Mouse (Mus musculus) neural tube, embryonic 14.5 days (tissue): ENCODE data around the gene Traf3ip1. TPM values are rescaled to one million over a fixed set of nuclear protein-coding genes. Genes with fewer than 3 reads are reported as not detected.
A peak's percentile ranks its signal among the peaks of the same experiment; 100 is the strongest.

Source experiments
- ATAC-seq: fragments of 200-750 bp; cut with Nextera tagmentation; 2 replicates; pipeline ENCODE4 v1.8.0; 2017; ENCODE audit warnings: low read depth, mild to moderate bottlenecking, moderate TSS enrichment, moderate library complexity
- H3K27ac ChIP-seq: fragments of 300-500 bp; sonication (generic); 2 replicates; pipeline ENCODE4 v1.5.1; 2014; ENCODE audit warnings: low read depth, mild to moderate bottlenecking, control low read depth, low read length, moderate library complexity, mixed read lengths
- H3K27me3 ChIP-seq: fragments of 300-500 bp; sonication (generic); 2 replicates; pipeline ENCODE4 v1.6.1; 2014; ENCODE audit warnings: low read length; ENCODE audit not compliant: control insufficient read depth, insufficient read depth
- H3K36me3 ChIP-seq: fragments of 300-500 bp; sonication (generic); 2 replicates; pipeline ENCODE4 v1.6.1; 2014; ENCODE audit warnings: low read length, mixed read lengths; ENCODE audit not compliant: control insufficient read depth, insufficient read depth
- H3K4me1 ChIP-seq: fragments of 300-500 bp; sonication (generic); 2 replicates; pipeline ENCODE4 v1.6.1; 2014; ENCODE audit warnings: low read length; ENCODE audit not compliant: control insufficient read depth, insufficient read depth
- H3K4me2 ChIP-seq: fragments of 300-500 bp; sonication (generic); 2 replicates; pipeline ENCODE4 v1.6.1; 2014; ENCODE audit warnings: mild to moderate bottlenecking, low read depth, low read length, control low read depth
- H3K4me3 ChIP-seq: fragments of 300-500 bp; sonication (generic); 2 replicates; pipeline ENCODE4 v1.5.1; 2014; ENCODE audit warnings: low read depth, low read length, control low read depth, mixed read lengths
- H3K9ac ChIP-seq: fragments of 300-500 bp; sonication (generic); replicated peaks from 2 replicates; pipeline ENCODE4 v1.6.1; 2014; ENCODE audit warnings: low read depth, mild to moderate bottlenecking, control low read depth, low read length, mixed read lengths
- H3K9me3 ChIP-seq: fragments of 300-500 bp; sonication (generic); 2 replicates; pipeline ENCODE4 v1.6.1; 2016; ENCODE audit warnings: low read length; ENCODE audit not compliant: control insufficient read depth
- WGBS: fragments of 180-500 bp; shearing (Covaris S2); extraction: QIAGEN DNeasy Blood & Tissue Kit; methylation state at CpG from one replicate; pipeline ENCODE4 v1.1.7; 2014; 5-methylcytosine and 5-hydroxymethylcytosine counted together
- polyA plus RNA-seq: library from polyadenylated mRNA; unstranded; fragments of >200 nt; fragmentation: Nextera tagmentation; extraction: Ambion mirVana; gene quantifications from 2 replicates; pipeline ENCODE4 v1.2.1, GENCODE M21; 2014

Traf3ip1 gene
- polyA plus RNA-seq, 1 experiment from 2014 or later = 8.7 TPM

- Histone ChIP-seq H3K9me3 (no peaks in the 10 kb centered on the region), H3K4me2 (no peak overlapping the region), H3K9ac (no peak overlapping the region), H3K4me3 (no peak overlapping the region), H3K27ac (no peak overlapping the region), H3K4me1 (no peaks in the 10 kb centered on the region), H3K27me3 (no peaks in the 10 kb centered on the region), H3K36me3 (no peaks in the 10 kb centered on the region)
- no peak for ATAC-seq
- WGBS = 77% methylated on average over 7 of the region's 7 CpGs
These were observed 11.7 kb upstream of the Traf3ip1 start for GRCm38 (mm10) chr1:91482616-91483211.

DNA sequence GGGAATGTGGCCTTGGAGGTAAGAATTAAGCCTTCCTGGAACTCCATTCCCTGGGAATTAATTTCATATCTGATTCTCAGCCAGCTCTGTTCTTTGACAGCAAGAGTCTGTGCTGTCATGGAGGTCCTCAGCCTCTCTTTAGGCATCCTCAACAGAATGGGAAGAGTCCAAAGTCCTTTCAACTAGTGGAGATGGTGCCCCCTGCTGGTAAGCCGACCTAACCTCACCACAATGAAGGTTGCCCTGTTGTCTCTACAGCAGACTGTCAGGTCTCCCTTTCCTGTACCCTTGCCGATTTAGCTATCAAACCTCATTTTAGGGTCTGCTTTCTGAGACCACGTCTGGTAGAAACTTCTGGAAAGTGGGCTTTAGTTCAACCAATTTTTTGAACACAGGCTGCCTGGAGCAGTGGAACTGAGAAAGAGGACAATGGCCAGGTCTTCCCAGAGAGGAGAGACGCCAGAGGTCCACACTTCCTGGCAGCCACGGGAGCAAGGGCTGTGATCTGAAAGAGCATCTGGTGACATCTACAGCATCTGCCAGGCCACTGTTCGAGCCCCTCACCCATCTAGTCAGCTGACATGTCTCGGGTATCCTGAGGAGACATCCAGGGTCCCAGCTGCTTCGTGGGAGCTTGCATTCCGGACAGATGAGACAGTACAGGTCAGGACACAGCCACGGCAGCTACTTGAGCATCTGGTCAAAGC is 11.0 kb upstream of the Traf3ip1 start:
- WGBS = 52% methylated on average over 10 of the region's 10 CpGs
- H3K27me3 ChIP-seq = no peaks in the 10 kb centered on the region
- no peaks in the 10 kb centered on the region for H3K4me1 ChIP-seq
- no peak overlapping the region for H3K4me3 ChIP-seq
- H3K27ac ChIP-seq = no peak overlapping the region
- H3K9ac ChIP-seq = no peak overlapping the region
- no peaks in the 10 kb centered on the region for H3K36me3 ChIP-seq
- no peaks in the 10 kb centered on the region for H3K9me3 ChIP-seq
- peak; percentile 61; the same call in 1 of the 2 replicates for ATAC-seq
- H3K4me2 ChIP-seq = no peak overlapping the region

GRCm38 (mm10) chr1:91484011-91484346 is 10.5 kb upstream of the Traf3ip1 start:
- H3K9ac ChIP-seq = no peak overlapping the region
- ATAC-seq = no peak
- no peak overlapping the region for H3K4me3 ChIP-seq
- no peaks in the 10 kb centered on the region for H3K4me1 ChIP-seq
- no peaks in the 10 kb centered on the region for H3K36me3 ChIP-seq
- H3K4me2 ChIP-seq = no peak overlapping the region
- no peak overlapping the region for H3K27ac ChIP-seq
- no peaks in the 10 kb centered on the region for H3K27me3 ChIP-seq
- WGBS = 80% methylated on average over 5 of the region's 5 CpGs
- no peaks in the 10 kb centered on the region for H3K9me3 ChIP-seq

GRCm38 (mm10) chr1:91485422-91485821 is 9.0 kb upstream of the Traf3ip1 start:
- Histone ChIP-seq H3K27ac (no peak overlapping the region), H3K36me3 (no peaks in the 10 kb centered on the region), H3K4me3 (no peak overlapping the region), H3K4me2 (no peak overlapping the region), H3K9me3 (no peaks in the 10 kb centered on the region), H3K9ac (no peak overlapping the region), H3K4me1 (no peaks in the 10 kb centered on the region), H3K27me3 (no peaks in the 10 kb centered on the region)
- ATAC-seq = no peak
- WGBS = 66% methylated on average over 3 of the region's 3 CpGs

GRCm38 (mm10) chr1:91486165-91486564 is 8.3 kb upstream of the Traf3ip1 start:
- no peaks in the 10 kb centered on the region for H3K9me3 ChIP-seq
- no peaks in the 10 kb centered on the region for H3K4me1 ChIP-seq
- H3K27me3 ChIP-seq = no peaks in the 10 kb centered on the region
- no peaks in the 10 kb centered on the region for H3K36me3 ChIP-seq
- no peak for ATAC-seq
- 80% methylated on average over 3 of the region's 3 CpGs for WGBS
- H3K4me2 ChIP-seq = no peak overlapping the region
- no peak overlapping the region for H3K27ac ChIP-seq
- no peak overlapping the region for H3K4me3 ChIP-seq
- H3K9ac ChIP-seq = no peak overlapping the region

DNA sequence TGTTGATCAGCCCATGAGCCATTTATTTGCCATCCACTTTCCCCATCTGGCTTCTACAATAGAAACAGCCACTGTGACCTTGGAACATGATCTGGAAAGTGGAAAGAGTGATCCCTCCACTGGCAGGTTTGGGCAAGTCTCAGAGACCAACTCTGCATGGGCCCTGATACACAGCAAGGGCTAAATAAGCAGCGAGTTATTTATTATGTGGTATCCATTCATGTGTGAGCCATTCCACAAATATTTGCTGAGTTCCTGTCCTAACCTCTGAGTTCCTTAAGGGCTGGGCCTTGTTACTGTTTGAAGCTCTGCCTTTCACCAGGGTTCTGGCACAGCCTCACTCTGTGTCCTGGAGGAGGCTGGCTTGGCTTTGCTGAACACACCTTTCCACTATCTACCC is 4.1 kb upstream of the Traf3ip1 start:
- H3K9ac ChIP-seq = no peak overlapping the region
- no peak overlapping the region for H3K4me3 ChIP-seq
- H3K27ac ChIP-seq = no peak overlapping the region
- H3K36me3 ChIP-seq = no peaks in the 10 kb centered on the region
- H3K27me3 ChIP-seq = no peaks in the 10 kb centered on the region
- 87% methylated on average over 1 of the region's 1 CpGs for WGBS
- H3K4me1 ChIP-seq = peaks cover 3% of the 10 kb centered on the region
- no peaks in the 10 kb centered on the region for H3K9me3 ChIP-seq
- H3K4me2 ChIP-seq = no peak overlapping the region
- ATAC-seq = no peak

GRCm38 (mm10) chr1:91492740-91493139 is 1.7 kb upstream of the Traf3ip1 start:
- ATAC-seq = no peak

DNA sequence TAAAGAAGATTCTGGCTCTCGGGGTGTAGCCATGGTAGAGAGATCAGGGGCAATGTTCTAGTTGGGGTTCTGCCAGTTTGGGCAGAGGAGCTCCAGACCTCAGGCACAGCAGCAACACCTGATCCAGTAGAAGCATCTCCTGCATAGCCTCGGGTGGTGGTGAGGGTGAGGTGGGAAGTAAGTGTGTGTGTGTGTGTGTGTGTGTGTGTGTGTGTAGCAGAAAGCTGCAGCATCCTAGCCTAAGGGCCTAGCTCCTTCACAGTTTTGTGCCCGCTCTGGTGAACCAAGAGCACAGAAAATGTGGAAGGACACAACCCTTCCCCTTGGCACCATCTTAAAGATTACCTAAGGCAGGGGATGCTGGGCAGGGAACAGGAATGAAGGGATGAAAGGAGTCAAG is 509 bp upstream of the Traf3ip1 start:
- no peak overlapping the region for H3K9ac ChIP-seq
- peak; percentile 22; the same call in 1 of the 2 replicates for ATAC-seq

More at GRCm38 (mm10) chr1:91492740-91493139, 1.7 kb upstream of the Traf3ip1 start:
- no peak overlapping the region for H3K27ac ChIP-seq
- WGBS = 11% methylated on average over 2 of the region's 2 CpGs
- no peak overlapping the region for H3K9ac ChIP-seq
- H3K9me3 ChIP-seq = no peaks in the 10 kb centered on the region
- no peaks in the 10 kb centered on the region for H3K36me3 ChIP-seq
- H3K4me3 ChIP-seq = no peak overlapping the region
- H3K27me3 ChIP-seq = no peaks in the 10 kb centered on the region
- peaks cover 12% of the 10 kb centered on the region for H3K4me1 ChIP-seq
- no peak overlapping the region for H3K4me2 ChIP-seq

DNA sequence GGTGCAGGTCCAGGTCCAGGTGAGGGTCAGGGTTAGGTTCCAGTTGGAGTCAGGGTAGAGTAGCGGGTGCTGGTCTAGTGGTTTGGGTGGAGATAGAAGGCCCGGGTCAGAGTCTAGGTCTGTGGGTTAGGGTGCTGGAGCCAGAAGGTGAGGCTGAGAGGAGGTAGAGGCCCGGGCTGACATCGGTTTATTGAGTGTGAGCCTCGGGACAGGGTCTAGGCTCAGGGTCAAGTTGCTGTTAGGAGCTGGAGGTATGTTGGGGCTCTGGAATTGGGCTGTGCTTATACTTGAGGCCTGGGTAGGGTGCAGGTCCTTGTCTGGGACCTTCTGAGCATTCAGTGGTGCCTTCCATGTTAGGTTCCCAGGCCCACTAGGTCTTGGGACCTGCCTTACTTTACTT is 874 bp downstream of the Traf3ip1 start:
- WGBS = 56% methylated on average over 5 of the region's 5 CpGs
- no peak overlapping the region for H3K27ac ChIP-seq
- H3K4me3 ChIP-seq = peak overlapping the region; percentile 89
- H3K4me2 ChIP-seq = peak overlapping the region; percentile 94
- peak overlapping the region; percentile 78 for H3K9ac ChIP-seq
- no peaks in the 10 kb centered on the region for H3K9me3 ChIP-seq
- peaks cover 12% of the 10 kb centered on the region for H3K4me1 ChIP-seq
- no peaks in the 10 kb centered on the region for H3K27me3 ChIP-seq
- H3K36me3 ChIP-seq = no peaks in the 10 kb centered on the region; the same call in none of the 2 replicates
- ATAC-seq = no peak

More for the DNA sequence above, 509 bp upstream of the Traf3ip1 start:
- no peak overlapping the region for H3K27ac ChIP-seq
- peak overlapping the region; percentile 89; the same call in 1 of the 2 replicates for H3K4me3 ChIP-seq
- peak overlapping the region; percentile 94 for H3K4me2 ChIP-seq
- WGBS = 55% methylated on average over 3 of the region's 3 CpGs
- no peaks in the 10 kb centered on the region for H3K27me3 ChIP-seq
- peaks cover 12% of the 10 kb centered on the region for H3K4me1 ChIP-seq
- no peaks in the 10 kb centered on the region for H3K36me3 ChIP-seq
- H3K9me3 ChIP-seq = no peaks in the 10 kb centered on the region
